Mouse (Mus musculus): ENCODE data around the gene Rps21. TPM values are rescaled to one million over a fixed set of nuclear protein-coding genes. Genes with fewer than 3 reads are reported as not detected.

Rps21 gene
- polyA plus RNA-seq, 1 experiment from 2014 or later, result 560 TPM

GRCm38 (mm10) chr2:180220165-180220564 lies 37.0 kb upstream of the Rps21 start:
- 0 out of 2 replicates have a peak overlapping the region, but pooled peaks have one; percentile 69 for H3K27ac ChIP-seq

GRCm38 (mm10) chr2:180221051-180221450 lies 36.1 kb upstream of the Rps21 start:
- Histone ChIP-seq H3K9me3 (no peaks in the 10 kb centered on the region), H3K4me1 (peaks cover 79% of the 10 kb centered on the region), H3K36me3 (replicated peaks) (peaks cover 4% of the 10 kb centered on the region; the same call in 1 of the 2 replicates), H3K27me3 (ENCODE audit: poor library complexity, severe bottlenecking) (peaks cover 34% of the 10 kb centered on the region), H3K4me3 (no peak overlapping the region), H3K27ac (no peak overlapping the region)
- DNase-seq (ENCODE audit: extremely low spot score, low spot score), result no peak
- 93% methylated on average over 9 of the region's 9 CpGs for WGBS

More at GRCm38 (mm10) chr2:180220165-180220564, 37.0 kb upstream of the Rps21 start:
- Histone ChIP-seq H3K4me3 (no peak overlapping the region), H3K36me3 (replicated peaks) (peaks cover 4% of the 10 kb centered on the region; the same call in 1 of the 2 replicates), H3K9me3 (no peaks in the 10 kb centered on the region), H3K4me1 (peaks cover 74% of the 10 kb centered on the region), H3K27me3 (ENCODE audit: poor library complexity, severe bottlenecking) (peaks cover 26% of the 10 kb centered on the region)
- WGBS, result 85% methylated on average over 9 of the region's 9 CpGs
- no peak for DNase-seq (ENCODE audit: extremely low spot score, low spot score)

GRCm38 (mm10) chr2:180222250-180222649 lies 34.9 kb upstream of the Rps21 start:
- peaks cover 4% of the 10 kb centered on the region; the same call in 1 of the 2 replicates for H3K36me3 ChIP-seq (replicated peaks)
- peak overlapping the region; percentile 44; the same call in 1 of the 2 replicates for H3K27ac ChIP-seq
- H3K4me1 ChIP-seq, result peaks cover 86% of the 10 kb centered on the region
- WGBS, result 18% methylated on average over 6 of the region's 6 CpGs
- H3K27me3 ChIP-seq (ENCODE audit: poor library complexity, severe bottlenecking), result peaks cover 46% of the 10 kb centered on the region
- no peak overlapping the region for H3K4me3 ChIP-seq
- H3K9me3 ChIP-seq, result no peaks in the 10 kb centered on the region
- no peak for DNase-seq (ENCODE audit: extremely low spot score, low spot score)

- peaks cover 58% of the 10 kb centered on the region for H3K27me3 ChIP-seq (ENCODE audit: poor library complexity, severe bottlenecking)
- peak overlapping the region; percentile 84 for H3K27ac ChIP-seq
- no peak for DNase-seq (ENCODE audit: extremely low spot score, low spot score)
- peaks cover 4% of the 10 kb centered on the region; the same call in 1 of the 2 replicates for H3K36me3 ChIP-seq (replicated peaks)
- H3K4me1 ChIP-seq, result peaks cover 75% of the 10 kb centered on the region
- under 1% methylated on average over 13 of the region's 13 CpGs for WGBS
- H3K4me3 ChIP-seq, result peak overlapping the region; percentile 83
- no peaks in the 10 kb centered on the region for H3K9me3 ChIP-seq
These were observed 32.5 kb upstream of the Rps21 start for GRCm38 (mm10) chr2:180224647-180225043.

- H3K27ac ChIP-seq, result peak overlapping the region; percentile 84
- no peaks in the 10 kb centered on the region for H3K9me3 ChIP-seq
- H3K36me3 ChIP-seq (replicated peaks), result 0 out of 2 replicates have a peak, but pooled peaks cover 3% of the 10 kb centered on the region
- H3K27me3 ChIP-seq (ENCODE audit: poor library complexity, severe bottlenecking), result peaks cover 58% of the 10 kb centered on the region
- peak overlapping the region; percentile 83 for H3K4me3 ChIP-seq
- DNase-seq (ENCODE audit: extremely low spot score, low spot score), result peak; percentile 57
- peaks cover 70% of the 10 kb centered on the region for H3K4me1 ChIP-seq
- WGBS, result under 1% methylated on average over 55 of the region's 55 CpGs
These were observed 32.0 kb upstream of the Rps21 start for GRCm38 (mm10) chr2:180225044-180225761.

- under 1% methylated on average over 37 of the region's 37 CpGs for WGBS
These were observed 31.3 kb upstream of the Rps21 start, which contains the start of gene Lama5 for GRCm38 (mm10) chr2:180225762-180226378. Gene Lama5 (minus strand): TSS chr2:180225859.

GRCm38 (mm10) chr2:180227262-180228059 lies 29.7 kb upstream of the Rps21 start:
- DNase-seq (ENCODE audit: extremely low spot score, low spot score), result peak; percentile 78
- Histone ChIP-seq H3K36me3 (replicated peaks) (no peaks in the 10 kb centered on the region), H3K27me3 (ENCODE audit: poor library complexity, severe bottlenecking) (peaks cover 58% of the 10 kb centered on the region), H3K4me3 (peak overlapping the region; percentile 26), H3K27ac (peak overlapping the region; percentile 70), H3K4me1 (peaks cover 63% of the 10 kb centered on the region), H3K9me3 (no peaks in the 10 kb centered on the region)
- WGBS, result 1% methylated on average over 21 of the region's 21 CpGs

More at GRCm38 (mm10) chr2:180225762-180226378, 31.3 kb upstream of the Rps21 start, which contains the start of gene Lama5:
- Histone ChIP-seq H3K4me1 (peaks cover 68% of the 10 kb centered on the region), H3K27ac (peak within 1 kb of the TSS; percentile 84), H3K9me3 (no peaks in the 10 kb centered on the region), H3K4me3 (peak within 1 kb of the TSS; percentile 83), H3K27me3 (ENCODE audit: poor library complexity, severe bottlenecking) (peaks cover 58% of the 10 kb centered on the region), H3K36me3 (replicated peaks) (0 out of 2 replicates have a peak, but pooled peaks cover 2% of the 10 kb centered on the region)
- peak; percentile 79 for DNase-seq (ENCODE audit: extremely low spot score, low spot score)

GRCm38 (mm10) chr2:180228060-180228458 lies 29.1 kb upstream of the Rps21 start:
- Histone ChIP-seq H3K27ac (peak overlapping the region; percentile 70), H3K27me3 (ENCODE audit: poor library complexity, severe bottlenecking) (peaks cover 54% of the 10 kb centered on the region), H3K9me3 (no peaks in the 10 kb centered on the region), H3K4me1 (peaks cover 57% of the 10 kb centered on the region), H3K36me3 (replicated peaks) (no peaks in the 10 kb centered on the region), H3K4me3 (no peak overlapping the region; the same call in 1 of the 2 replicates)
- 50% methylated on average over 6 of the region's 6 CpGs for WGBS
- no peak for DNase-seq (ENCODE audit: extremely low spot score, low spot score)

- Histone ChIP-seq H3K4me1 (peaks cover 52% of the 10 kb centered on the region), H3K27me3 (ENCODE audit: poor library complexity, severe bottlenecking) (peaks cover 48% of the 10 kb centered on the region), H3K27ac (no peak overlapping the region; the same call in 1 of the 2 replicates), H3K9me3 (no peaks in the 10 kb centered on the region), H3K4me3 (no peak overlapping the region), H3K36me3 (replicated peaks) (no peaks in the 10 kb centered on the region)
- no peak for DNase-seq (ENCODE audit: extremely low spot score, low spot score)
- WGBS, result 75% methylated on average over 7 of the region's 7 CpGs
These were observed 28.6 kb upstream of the Rps21 start for GRCm38 (mm10) chr2:180228592-180228991.

GRCm38 (mm10) chr2:180229129-180229528 lies 28.0 kb upstream of the Rps21 start:
- H3K27me3 ChIP-seq (ENCODE audit: poor library complexity, severe bottlenecking), result peaks cover 43% of the 10 kb centered on the region
- H3K9me3 ChIP-seq, result no peaks in the 10 kb centered on the region
- WGBS, result 81% methylated on average over 3 of the region's 3 CpGs
- no peaks in the 10 kb centered on the region for H3K36me3 ChIP-seq (replicated peaks)
- DNase-seq (ENCODE audit: extremely low spot score, low spot score), result no peak
- H3K4me3 ChIP-seq, result no peak overlapping the region
- H3K4me1 ChIP-seq, result peaks cover 47% of the 10 kb centered on the region
- no peak overlapping the region for H3K27ac ChIP-seq

GRCm38 (mm10) chr2:180230482-180230881 lies 26.7 kb upstream of the Rps21 start:
- H3K4me1 ChIP-seq, result peaks cover 44% of the 10 kb centered on the region
- H3K27me3 ChIP-seq (ENCODE audit: poor library complexity, severe bottlenecking), result peaks cover 29% of the 10 kb centered on the region
- no peaks in the 10 kb centered on the region for H3K9me3 ChIP-seq
- H3K4me3 ChIP-seq, result no peak overlapping the region
- no peak overlapping the region for H3K27ac ChIP-seq
- WGBS, result 64% methylated on average over 4 of the region's 4 CpGs
- DNase-seq (ENCODE audit: extremely low spot score, low spot score), result no peak
- H3K36me3 ChIP-seq (replicated peaks), result no peaks in the 10 kb centered on the region

Data from forebrain, embryonic 10.5 days (tissue).